Mouse (Mus musculus) kidney, postnatal 14 days (tissue): ENCODE data around the gene Fbxw7.

Experiments used
- DNase-seq: peaks from one replicate; pipeline ENCODE4 v3.0.0; 2022; ENCODE audit warnings: mixed read lengths

Gene Fbxw7

GRCm38 (mm10) chr3:84814762-84815381 lies at the start of gene Fbxw7:
Gene Fbxw7, plus strand, starts transcription at chr3:84815268.
- peak; percentile 37 for DNase-seq

GRCm38 (mm10) chr3:84768940-84769339 lies 46.1 kb upstream of the Fbxw7 start:
- no peak for DNase-seq

DNA sequence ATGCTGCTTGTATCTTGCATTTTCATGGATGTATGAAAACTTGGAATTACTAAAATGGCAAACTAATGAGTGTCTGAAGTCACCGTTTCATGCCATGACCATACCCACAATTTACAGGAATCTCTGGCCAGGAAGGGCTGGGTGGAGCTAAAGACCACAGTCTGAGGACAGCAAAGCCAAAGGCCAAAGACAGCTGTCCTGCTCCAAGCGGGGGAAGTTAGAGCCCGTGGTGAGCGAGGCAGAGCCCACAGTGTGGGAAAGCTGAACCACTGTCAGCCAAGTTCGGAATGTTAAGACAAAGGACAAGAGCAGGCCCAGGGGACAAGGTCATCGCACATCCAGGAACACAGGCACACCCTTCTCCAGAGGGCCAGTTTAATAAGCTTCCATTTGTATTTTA lies 45.7 kb upstream of the Fbxw7 start:
- no peak for DNase-seq

DNA sequence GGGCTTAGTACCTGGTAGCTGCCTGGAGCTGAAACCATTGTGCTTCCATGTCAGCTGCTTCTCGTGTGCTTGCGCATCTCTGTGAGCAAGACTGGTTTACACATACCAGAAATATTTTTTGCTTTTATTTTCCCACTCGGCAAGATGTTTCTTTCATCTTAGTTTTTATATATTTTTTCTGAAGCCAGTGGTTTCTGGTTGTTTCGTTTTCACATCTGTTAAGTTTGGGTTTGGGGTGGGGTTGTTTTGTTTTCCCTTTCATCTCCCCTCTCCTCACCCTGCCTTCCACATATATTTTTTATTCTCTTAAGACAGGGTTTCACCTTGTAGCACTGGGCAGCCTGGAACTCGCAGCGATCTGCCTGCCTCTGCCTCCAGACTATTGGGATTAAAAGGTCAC lies 44.5 kb upstream of the Fbxw7 start:
- no peak for DNase-seq

DNA sequence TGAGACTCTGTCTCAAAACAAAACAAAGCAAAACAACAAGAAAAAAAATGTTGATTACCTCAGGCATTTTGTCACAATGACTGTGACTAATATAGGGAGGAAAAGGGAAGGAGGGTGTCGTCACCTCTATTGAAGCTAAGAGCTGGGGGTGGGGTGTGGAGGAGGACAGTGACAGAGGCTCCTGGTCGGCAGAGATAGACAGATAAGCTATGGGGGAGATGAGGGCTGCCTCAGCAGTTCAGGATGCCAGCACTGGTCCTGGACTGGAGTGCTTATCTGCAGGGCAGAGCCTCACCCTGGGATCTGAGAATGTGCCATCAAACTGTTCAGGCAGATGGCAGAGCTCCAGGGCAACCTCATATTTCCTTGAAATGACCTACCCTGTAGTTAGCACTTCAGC lies 43.1 kb upstream of the Fbxw7 start:
- no peak for DNase-seq

DNA sequence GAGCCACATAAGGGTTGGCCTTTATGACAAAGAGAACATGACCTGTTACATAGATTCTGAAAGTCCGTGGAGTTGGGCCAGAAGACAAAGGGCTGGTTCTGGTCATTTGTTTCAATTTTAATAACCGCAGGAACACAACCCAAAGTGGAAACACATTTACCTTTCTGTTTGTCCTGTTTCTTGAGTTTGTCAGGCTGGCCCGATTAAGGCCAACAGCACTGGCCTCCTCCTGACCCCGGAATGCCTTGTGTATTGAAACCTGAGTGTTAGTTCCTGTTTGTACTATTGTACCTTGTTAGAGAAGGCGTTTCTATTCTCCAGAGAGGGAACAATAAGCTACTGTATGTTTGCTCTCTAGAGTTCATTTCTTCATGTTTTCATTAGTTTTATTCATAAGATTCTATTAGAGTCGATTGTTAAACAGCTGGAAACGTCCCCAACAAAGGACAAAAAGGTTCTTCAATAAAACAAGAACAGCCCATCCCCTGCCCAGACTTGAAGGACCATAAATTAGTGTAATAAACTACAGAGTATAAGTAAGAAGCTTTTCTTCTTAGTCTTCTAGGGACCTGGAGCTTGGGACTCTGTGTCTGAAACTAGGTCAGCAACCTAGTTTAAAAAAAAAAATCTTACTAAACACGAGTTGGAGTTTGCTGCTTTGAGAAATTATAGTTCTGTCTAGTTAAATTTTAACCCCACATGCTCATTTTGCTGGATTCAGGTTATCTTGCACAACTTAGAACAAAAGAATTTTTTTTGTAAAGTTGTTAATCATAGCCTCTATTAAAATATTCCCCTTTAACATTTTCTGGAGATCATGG lies 40.6 kb upstream of the Fbxw7 start:
- DNase-seq: no peak

DNA sequence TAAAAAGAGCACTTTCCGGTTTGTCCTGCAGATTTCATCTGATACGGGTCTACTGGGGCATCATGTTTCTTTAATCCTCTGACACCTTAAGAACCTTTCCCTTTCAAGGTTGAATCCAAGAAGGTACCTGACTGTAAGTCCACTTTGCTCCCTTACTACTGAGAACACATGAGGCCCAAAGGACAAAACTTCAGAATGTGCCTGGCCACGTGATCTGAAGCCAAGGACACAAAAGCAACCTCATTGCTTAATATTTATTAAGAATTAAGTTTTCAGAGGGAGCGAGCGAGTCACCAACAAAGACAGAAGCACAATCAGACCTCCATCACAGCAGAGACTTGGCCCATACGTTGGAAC lies 40.0 kb upstream of the Fbxw7 start:
- DNase-seq: no peak

DNA sequence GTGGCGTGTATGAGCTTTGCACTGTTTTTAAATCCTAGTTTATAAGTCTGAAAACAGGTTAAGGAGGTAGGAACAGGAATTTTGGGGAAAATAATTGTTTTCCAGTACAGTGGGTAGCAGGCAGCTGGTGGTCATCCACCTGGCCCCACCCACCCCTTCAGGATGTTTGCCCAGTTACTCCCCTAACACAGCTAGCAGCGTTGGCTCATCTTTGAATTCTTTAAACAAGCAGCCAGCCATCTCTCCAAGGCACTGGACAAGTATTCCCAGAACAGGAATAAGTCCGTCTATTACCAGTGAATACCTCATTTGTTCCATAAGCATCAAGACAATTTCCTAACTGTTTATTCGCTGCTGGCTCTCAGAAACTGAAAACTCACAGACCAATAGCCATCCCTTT lies 39.5 kb upstream of the Fbxw7 start:
- no peak for DNase-seq

GRCm38 (mm10) chr3:84776084-84776483 lies 39.0 kb upstream of the Fbxw7 start:
- DNase-seq: no peak

- DNase-seq: no peak
Measured at GRCm38 (mm10) chr3:84787914-84788313, 27.2 kb upstream of the Fbxw7 start.

DNA sequence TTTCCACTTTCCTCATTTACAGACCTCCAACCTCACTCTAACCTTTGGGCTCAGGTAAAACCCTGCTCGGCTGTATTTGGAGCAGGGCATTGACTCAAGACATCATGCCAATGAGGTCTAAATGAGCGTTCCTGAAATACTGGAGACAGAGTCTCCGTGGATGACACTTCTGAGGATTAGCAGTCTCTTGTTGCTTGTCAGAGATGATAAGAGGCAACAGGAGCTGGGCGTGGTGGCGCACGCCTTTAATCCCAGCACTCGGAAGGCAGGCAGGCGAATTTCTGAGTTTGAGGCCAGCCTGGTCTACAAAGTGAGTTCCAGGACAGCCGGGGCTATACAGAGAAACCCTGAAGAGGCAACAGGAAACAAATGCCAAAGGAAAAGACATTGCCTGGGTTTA lies 11.0 kb upstream of the Fbxw7 start:
- DNase-seq: no peak

DNA sequence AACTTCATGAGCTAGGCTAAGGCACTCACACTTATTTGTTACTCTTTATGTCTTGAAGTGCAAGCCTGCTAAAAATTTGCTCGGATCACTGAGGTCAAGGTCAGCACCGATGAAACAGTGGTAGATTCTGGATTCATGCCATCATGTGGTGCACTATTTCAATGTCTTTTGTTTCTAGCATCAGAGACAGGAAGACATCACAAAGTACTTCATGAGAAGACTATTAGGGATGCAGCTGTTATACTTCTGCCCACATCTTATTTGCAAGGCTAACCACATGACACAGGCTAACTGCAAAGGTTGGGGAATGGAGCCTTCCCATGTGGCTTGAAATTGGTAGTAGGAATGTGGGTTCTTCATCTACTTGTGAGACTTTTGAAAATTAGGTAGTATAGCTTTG lies 8.9 kb upstream of the Fbxw7 start:
- no peak for DNase-seq

DNA sequence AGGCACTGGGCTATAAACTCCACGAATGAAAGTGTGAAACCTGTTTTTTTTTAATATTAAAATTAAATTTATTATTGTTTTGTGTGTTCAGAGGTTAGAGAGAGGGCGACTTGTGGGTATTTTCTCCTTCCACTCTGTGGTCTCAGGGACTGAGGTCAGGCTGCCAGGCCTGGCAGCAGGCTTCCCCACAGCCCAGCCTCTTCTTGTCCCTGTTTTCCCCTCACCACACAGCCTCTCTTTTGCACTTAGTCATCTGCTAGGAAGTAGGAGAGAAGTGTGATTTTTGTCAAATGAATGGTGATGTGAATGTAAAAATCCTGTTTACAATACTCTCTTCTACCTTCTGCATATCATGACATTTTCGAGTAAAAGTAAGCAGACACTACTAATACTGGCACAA lies 7.2 kb upstream of the Fbxw7 start:
- no peak for DNase-seq

DNA sequence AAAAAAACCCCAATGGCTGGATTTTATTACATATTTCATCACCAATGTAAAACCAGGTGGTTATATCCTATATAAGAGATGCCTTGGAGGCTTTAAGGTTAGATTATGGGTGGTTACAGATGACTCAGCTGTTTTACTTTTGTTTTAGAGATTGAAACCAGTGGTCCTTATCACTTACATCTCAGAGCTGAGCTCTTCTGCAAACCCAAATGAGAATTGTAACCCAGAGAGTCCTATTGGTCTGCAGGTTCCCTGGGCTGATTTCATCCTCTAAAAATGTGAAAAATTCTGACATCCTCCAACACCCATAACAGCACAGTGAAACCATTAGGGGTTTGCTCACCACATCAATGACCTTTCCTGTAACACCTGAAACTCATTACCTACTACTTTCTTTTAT lies 6.2 kb upstream of the Fbxw7 start:
- DNase-seq: no peak

- DNase-seq: no peak
Measured at GRCm38 (mm10) chr3:84810803-84811202, 4.3 kb upstream of the Fbxw7 start.

- DNase-seq: no peak
Measured at GRCm38 (mm10) chr3:84813436-84814156, 1.5 kb upstream of the Fbxw7 start.

DNA sequence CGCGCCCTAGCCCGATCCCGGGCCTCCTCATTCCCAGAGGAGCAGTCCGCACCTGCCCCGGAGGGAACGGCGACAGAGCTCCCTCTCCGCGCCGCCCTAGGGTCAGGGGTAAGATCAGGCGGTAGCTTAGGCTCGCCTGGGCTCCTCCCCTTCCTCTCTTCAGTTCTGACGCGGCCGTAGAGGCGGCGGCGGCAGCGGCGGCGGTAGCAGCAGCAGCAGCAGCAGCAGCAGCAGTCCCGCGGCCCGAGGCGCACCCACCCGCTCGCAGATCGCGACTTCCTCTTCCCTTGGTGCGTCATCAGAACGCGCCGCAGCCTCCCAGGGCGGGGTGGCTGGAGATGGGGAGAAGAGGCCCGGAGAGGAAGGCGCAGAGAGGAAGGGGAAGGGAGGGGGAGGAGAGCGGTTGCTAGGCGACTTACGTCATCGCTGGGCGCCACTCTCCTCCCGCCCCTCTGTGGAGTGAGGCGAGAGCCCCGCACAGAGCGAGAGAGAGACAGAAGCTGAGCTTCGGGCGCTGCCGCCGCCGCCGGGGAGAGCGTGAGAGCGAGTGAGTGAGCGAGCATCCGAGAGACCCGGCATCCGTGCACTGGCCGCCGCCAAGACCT lies 809 bp upstream of the Fbxw7 start:
- DNase-seq: peak; percentile 99

- peak; percentile 42 for DNase-seq
Measured at GRCm38 (mm10) chr3:84815461-84815860, 393 bp downstream of the Fbxw7 start.

GRCm38 (mm10) chr3:84816951-84817350 lies 1.9 kb downstream of the Fbxw7 start:
- no peak for DNase-seq

DNA sequence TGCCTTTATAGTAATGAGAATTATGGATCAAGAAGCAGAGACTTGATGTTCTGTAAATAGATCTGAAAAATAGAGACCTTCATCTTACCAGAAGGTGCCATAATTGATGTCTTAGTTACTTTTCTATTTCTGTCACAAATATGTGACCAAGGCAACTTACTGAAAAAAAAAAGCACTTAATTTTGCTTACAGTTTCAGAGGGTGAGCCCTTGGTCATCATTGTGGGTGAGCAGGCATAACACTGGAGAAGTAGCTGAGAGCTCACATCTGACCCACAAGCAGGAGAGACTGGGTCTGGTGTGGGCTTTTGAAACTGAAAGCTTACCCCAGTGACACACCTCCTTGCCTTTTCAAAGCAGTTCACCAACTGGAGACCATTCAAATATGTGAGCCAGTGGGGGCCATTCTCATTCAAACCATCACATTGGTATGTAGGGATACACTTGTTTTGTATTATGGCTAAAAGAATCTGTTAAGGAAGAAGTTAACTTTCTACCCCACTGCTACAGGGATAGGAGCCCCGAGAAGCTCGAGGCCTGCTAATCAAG lies 5.7 kb downstream of the Fbxw7 start:
- no peak for DNase-seq

DNA sequence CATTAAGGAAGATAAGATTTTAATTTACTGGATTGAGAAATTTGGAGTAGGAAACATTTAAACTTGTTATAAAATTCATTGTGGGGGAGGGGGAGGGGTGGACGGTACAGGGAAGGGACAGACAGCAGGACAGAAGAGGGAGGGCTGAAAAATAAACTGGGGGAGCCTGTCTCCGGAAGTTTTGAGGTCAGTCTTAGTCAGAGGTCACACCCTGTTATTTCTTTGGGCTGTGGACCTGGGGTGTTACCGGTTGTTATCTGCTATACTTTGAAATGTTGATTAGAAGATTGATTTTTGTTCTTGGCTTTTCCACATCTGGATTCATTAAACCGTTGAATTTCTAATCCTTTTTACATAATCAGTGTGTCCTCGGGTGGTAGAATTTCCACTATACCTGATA lies 10.9 kb downstream of the Fbxw7 start:
- no peak for DNase-seq

DNA sequence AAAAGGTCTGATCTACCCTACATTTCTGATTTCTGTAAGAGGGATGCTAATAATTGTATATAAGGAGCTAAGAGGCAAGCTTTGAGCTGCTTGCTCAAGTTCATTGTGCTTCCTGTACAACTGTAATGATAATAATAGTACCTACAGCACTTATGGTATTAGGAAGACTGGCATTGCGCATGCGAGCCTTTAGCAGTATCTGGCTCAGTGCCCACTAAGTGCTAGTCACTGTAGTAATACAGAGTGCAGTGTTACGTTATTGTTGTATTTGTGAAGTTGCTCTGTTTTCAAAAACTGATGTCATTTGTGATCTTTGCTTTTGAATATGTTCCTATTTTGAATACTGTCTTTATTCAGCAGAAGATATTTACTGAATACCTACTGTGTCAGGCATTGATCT lies 11.3 kb downstream of the Fbxw7 start:
- DNase-seq: no peak

GRCm38 (mm10) chr3:84826938-84827337 lies 11.9 kb downstream of the Fbxw7 start:
- DNase-seq: no peak
